Mouse (Mus musculus) midbrain, embryonic 11.5 days (tissue): ENCODE measurements around the gene Nf2. TPM values are rescaled to one million over a fixed set of nuclear protein-coding genes. Genes with fewer than 3 reads are reported as not detected.

Source experiments
- ATAC-seq: fragments of 200-750 bp; cut with Nextera tagmentation; 2 replicates; pipeline ENCODE4 v1.8.0; 2017; ENCODE audit warnings: moderate TSS enrichment, moderate library complexity; ENCODE audit not compliant: low FRiP score
- DNase-seq: peaks from one replicate; pipeline ENCODE4 v3.0.0; 2015; ENCODE audit warnings: low spot score; ENCODE audit errors: missing footprints
- H3K27ac ChIP-seq: fragments of 300-500 bp; sonication (generic); 2 replicates; pipeline ENCODE4 v1.5.1; 2014; ENCODE audit warnings: low read depth, low read length
- H3K27me3 ChIP-seq: fragments of 300-500 bp; sonication (generic); 2 replicates; pipeline ENCODE4 v1.6.1; 2014; ENCODE audit warnings: mild to moderate bottlenecking, low read length, moderate library complexity, mixed read lengths; ENCODE audit not compliant: control insufficient read depth, insufficient read depth
- H3K36me3 ChIP-seq: fragments of 300-500 bp; sonication (generic); 2 replicates; pipeline ENCODE4 v1.6.1; 2014; ENCODE audit warnings: mild to moderate bottlenecking, low read length, moderate library complexity, mixed read lengths; ENCODE audit not compliant: control insufficient read depth, insufficient read depth
- H3K4me1 ChIP-seq: fragments of 300-500 bp; sonication (generic); 2 replicates; pipeline ENCODE4 v1.6.1; 2014; ENCODE audit warnings: low read length; ENCODE audit not compliant: control insufficient read depth, insufficient read depth
- H3K4me2 ChIP-seq: fragments of 300-500 bp; sonication (generic); 2 replicates; pipeline ENCODE4 v1.6.1; 2014; ENCODE audit warnings: mild to moderate bottlenecking, moderate library complexity
- H3K4me3 ChIP-seq: fragments of 300-500 bp; sonication (generic); 2 replicates; pipeline ENCODE4 v1.5.1; 2014; ENCODE audit warnings: low read depth, low read length
- H3K9ac ChIP-seq: fragments of 300-500 bp; sonication (generic); 2 replicates; pipeline ENCODE4 v1.6.1; 2014; ENCODE audit warnings: low read length
- H3K9me3 ChIP-seq: fragments of 300-500 bp; sonication (generic); 2 replicates; pipeline ENCODE4 v1.6.1; 2016; ENCODE audit warnings: low read length; ENCODE audit not compliant: control insufficient read depth
- WGBS: fragments of 180-500 bp; shearing (Covaris S2); extraction: QIAGEN DNeasy Blood & Tissue Kit; methylation state at CpG from one replicate; pipeline ENCODE4 v1.1.7; 2014; 5-methylcytosine and 5-hydroxymethylcytosine counted together
- polyA plus RNA-seq: library from polyadenylated mRNA; unstranded; fragments of >200 nt; fragmentation: Nextera tagmentation; extraction: Ambion mirVana; gene quantifications from 2 replicates; pipeline ENCODE4 v1.2.1, GENCODE M21; 2014

Gene Nf2
- polyA plus RNA-seq, 1 experiment from 2014 or later, result 51.0 TPM

- Histone ChIP-seq H3K27ac (no peak overlapping the region), H3K9ac (no peak overlapping the region)
Measured at GRCm38 (mm10) chr11:4731781-4732180, 117.6 kb downstream of the Nf2 start.

GRCm38 (mm10) chr11:4730913-4731312 is 118.4 kb downstream of the Nf2 start:
- Histone ChIP-seq H3K4me1 (peaks cover 9% of the 10 kb centered on the region), H3K9ac (no peak overlapping the region), H3K9me3 (no peaks in the 10 kb centered on the region), H3K36me3 (no peaks in the 10 kb centered on the region), H3K4me2 (no peak overlapping the region), H3K27me3 (no peaks in the 10 kb centered on the region), H3K4me3 (no peak overlapping the region), H3K27ac (no peak overlapping the region)
- WGBS, result 86% methylated on average over 5 of the region's 5 CpGs
- no peak for DNase-seq
- no peak for ATAC-seq

More at GRCm38 (mm10) chr11:4731781-4732180, 117.6 kb downstream of the Nf2 start:
- ATAC-seq (no peak), DNase-seq (no peak)
- no peaks in the 10 kb centered on the region for H3K9me3 ChIP-seq
- H3K4me2 ChIP-seq, result no peak overlapping the region
- no peaks in the 10 kb centered on the region for H3K36me3 ChIP-seq
- 67% methylated on average over 7 of the region's 7 CpGs for WGBS
- H3K4me3 ChIP-seq, result no peak overlapping the region
- peaks cover 9% of the 10 kb centered on the region for H3K4me1 ChIP-seq
- no peaks in the 10 kb centered on the region for H3K27me3 ChIP-seq

- Histone ChIP-seq H3K4me2 (no peak overlapping the region), H3K27me3 (no peaks in the 10 kb centered on the region), H3K36me3 (peaks cover 3% of the 10 kb centered on the region; the same call in 1 of the 2 replicates), H3K9me3 (no peaks in the 10 kb centered on the region), H3K4me1 (peaks cover 3% of the 10 kb centered on the region), H3K4me3 (no peak overlapping the region), H3K27ac (no peak overlapping the region), H3K9ac (no peak overlapping the region)
- DNase-seq, result no peak
- WGBS, result 81% methylated on average over 6 of the region's 6 CpGs
- no peak for ATAC-seq
Measured at GRCm38 (mm10) chr11:4730096-4730495, 119.2 kb downstream of the Nf2 start.

GRCm38 (mm10) chr11:4729603-4730002 is 119.7 kb downstream of the Nf2 start:
- H3K27ac ChIP-seq, result no peak overlapping the region
- no peaks in the 10 kb centered on the region; the same call in 1 of the 2 replicates for H3K4me1 ChIP-seq
- DNase-seq (no peak), ATAC-seq (no peak)
- no peak overlapping the region for H3K4me2 ChIP-seq
- H3K9me3 ChIP-seq, result no peaks in the 10 kb centered on the region
- H3K27me3 ChIP-seq, result no peaks in the 10 kb centered on the region
- 86% methylated on average over 12 of the region's 12 CpGs for WGBS
- H3K4me3 ChIP-seq, result no peak overlapping the region
- H3K9ac ChIP-seq, result no peak overlapping the region
- peaks cover 3% of the 10 kb centered on the region; the same call in 1 of the 2 replicates for H3K36me3 ChIP-seq

GRCm38 (mm10) chr11:4721728-4722127 is 127.6 kb downstream of the Nf2 start:
- no peaks in the 10 kb centered on the region for H3K27me3 ChIP-seq
- H3K4me3 ChIP-seq, result no peak overlapping the region
- 92% methylated on average over 8 of the region's 8 CpGs for WGBS
- H3K27ac ChIP-seq, result no peak overlapping the region
- H3K36me3 ChIP-seq, result peaks cover 5% of the 10 kb centered on the region; the same call in 1 of the 2 replicates
- H3K4me1 ChIP-seq, result no peaks in the 10 kb centered on the region
- DNase-seq (no peak), ATAC-seq (no peak)
- no peaks in the 10 kb centered on the region for H3K9me3 ChIP-seq
- no peak overlapping the region for H3K4me2 ChIP-seq
- H3K9ac ChIP-seq, result no peak overlapping the region

- DNase-seq, result no peak
- no peaks in the 10 kb centered on the region for H3K9me3 ChIP-seq
- peaks cover 5% of the 10 kb centered on the region; the same call in 1 of the 2 replicates for H3K36me3 ChIP-seq
- H3K27me3 ChIP-seq, result no peaks in the 10 kb centered on the region
- no peak overlapping the region for H3K4me2 ChIP-seq
- no peaks in the 10 kb centered on the region for H3K4me1 ChIP-seq
- ATAC-seq, result no peak
- H3K4me3 ChIP-seq, result no peak overlapping the region
- H3K27ac ChIP-seq, result no peak overlapping the region
- H3K9ac ChIP-seq, result no peak overlapping the region
- WGBS, result 56% methylated on average over 7 of the region's 7 CpGs
Measured at GRCm38 (mm10) chr11:4720900-4721580, 128.3 kb downstream of the Nf2 start.

- H3K9ac ChIP-seq, result no peak overlapping the region
- H3K36me3 ChIP-seq, result peaks cover 2% of the 10 kb centered on the region; the same call in 1 of the 2 replicates
- no peaks in the 10 kb centered on the region for H3K4me1 ChIP-seq
- no peaks in the 10 kb centered on the region for H3K9me3 ChIP-seq
- no peak overlapping the region for H3K27ac ChIP-seq
- no peak overlapping the region for H3K4me2 ChIP-seq
- DNase-seq (no peak), ATAC-seq (no peak)
- H3K4me3 ChIP-seq, result no peak overlapping the region
- WGBS, result 62% methylated on average over 11 of the region's 11 CpGs
- no peaks in the 10 kb centered on the region for H3K27me3 ChIP-seq
Measured at GRCm38 (mm10) chr11:4720393-4720792, 128.9 kb downstream of the Nf2 start.

GRCm38 (mm10) chr11:4719961-4720360 is 129.4 kb downstream of the Nf2 start:
- no peak overlapping the region for H3K4me3 ChIP-seq
- ATAC-seq, result no peak
- H3K9me3 ChIP-seq, result no peaks in the 10 kb centered on the region
- H3K27me3 ChIP-seq, result no peaks in the 10 kb centered on the region
- H3K4me2 ChIP-seq, result no peak overlapping the region
- no peak overlapping the region for H3K9ac ChIP-seq
- WGBS, result 92% methylated on average over 9 of the region's 9 CpGs
- peaks cover 2% of the 10 kb centered on the region; the same call in 1 of the 2 replicates for H3K36me3 ChIP-seq
- no peak for DNase-seq
- no peak overlapping the region for H3K27ac ChIP-seq
- no peaks in the 10 kb centered on the region for H3K4me1 ChIP-seq

- Histone ChIP-seq H3K27ac (no peak overlapping the region), H3K4me2 (no peak overlapping the region), H3K36me3 (no peaks in the 10 kb centered on the region), H3K9ac (no peak overlapping the region), H3K4me1 (no peaks in the 10 kb centered on the region), H3K4me3 (no peak overlapping the region), H3K9me3 (no peaks in the 10 kb centered on the region), H3K27me3 (no peaks in the 10 kb centered on the region)
- ATAC-seq (no peak), DNase-seq (no peak)
- WGBS, result 84% methylated on average over 5 of the region's 5 CpGs
Measured at GRCm38 (mm10) chr11:4718548-4718947, 130.8 kb downstream of the Nf2 start.
